Mouse (Mus musculus) stomach, postnatal 0 days (tissue): ENCODE results near the gene Fzd1. TPM values are rescaled to one million over a fixed set of nuclear protein-coding genes. Genes with fewer than 3 reads are reported as not detected.

ENCODE experiments used
- ATAC-seq: fragments of 200-750 bp; cut with Nextera tagmentation; 2 replicates; pipeline ENCODE4 v1.8.0; 2017; ENCODE audit not compliant: low FRiP score, low TSS enrichment
- DNase-seq: peaks from one replicate; pipeline ENCODE4 v3.0.0-alpha.2; 2016; ENCODE audit warnings: low spot score
- H3K27ac ChIP-seq: fragments of 300-500 bp; sonication (generic); replicated peaks from 2 replicates; pipeline ENCODE4 v1.5.1; 2014; ENCODE audit warnings: mild to moderate bottlenecking, control low read depth
- H3K27me3 ChIP-seq: fragments of 300-500 bp; sonication (generic); 2 replicates; pipeline ENCODE4 v1.6.1; 2014; ENCODE audit warnings: low read length; ENCODE audit not compliant: control insufficient read depth, insufficient read depth
- H3K36me3 ChIP-seq: fragments of 300-500 bp; sonication (generic); 2 replicates; pipeline ENCODE4 v1.6.1; 2014; ENCODE audit warnings: low read length, mixed read lengths; ENCODE audit not compliant: control insufficient read depth, insufficient read depth
- H3K4me1 ChIP-seq: fragments of 300-500 bp; sonication (generic); replicated peaks from 2 replicates; pipeline ENCODE4 v1.6.1; 2014; ENCODE audit warnings: antibody characterized with exemption; ENCODE audit not compliant: control insufficient read depth, insufficient read depth
- H3K4me2 ChIP-seq: fragments of 300-500 bp; sonication (generic); replicated peaks from 2 replicates; pipeline ENCODE4 v1.6.1; 2014; ENCODE audit warnings: low read depth, mild to moderate bottlenecking, control low read depth, moderate library complexity
- H3K4me3 ChIP-seq: fragments of 300-500 bp; sonication (generic); 2 replicates; pipeline ENCODE4 v1.5.1; 2014; ENCODE audit warnings: low read depth, low read length, control low read depth
- H3K9ac ChIP-seq: fragments of 300-500 bp; sonication (generic); 2 replicates; pipeline ENCODE4 v1.6.1; 2014; ENCODE audit warnings: mild to moderate bottlenecking, low read length, control low read depth, mixed read lengths
- H3K9me3 ChIP-seq: fragments of 300-500 bp; sonication (generic); 2 replicates; pipeline ENCODE4 v1.6.1; 2016; ENCODE audit warnings: low read length; ENCODE audit not compliant: control insufficient read depth
- CTCF ChIP-seq: IDR thresholded peaks from 2 replicates; pipeline ENCODE4 v1.5.1; 2016; ENCODE audit warnings: antibody characterized with exemption, low read depth, mild to moderate bottlenecking, moderate library complexity
- EP300 ChIP-seq: optimal IDR thresholded peaks from 2 replicates; pipeline ENCODE3; 2016; ENCODE audit warnings: antibody characterized with exemption
- WGBS: fragments of 180-500 bp; shearing (Covaris S2); extraction: QIAGEN DNeasy Blood & Tissue Kit; methylation state at CpG from one replicate; pipeline ENCODE4 v1.1.7; 2014; 5-methylcytosine and 5-hydroxymethylcytosine counted together
- polyA plus RNA-seq: library from polyadenylated mRNA; unstranded; fragments of >200 nt; fragmentation: Nextera tagmentation; extraction: Ambion mirVana; gene quantifications from 2 replicates; pipeline ENCODE4 v1.2.1, GENCODE M21; 2015

Gene Fzd1
- polyA plus RNA-seq, 1 experiment from 2014 or later = 18.5 TPM

- ATAC-seq (no peak), DNase-seq (peak; percentile 32)
- Histone ChIP-seq H3K36me3 (0 out of 2 replicates have a peak, but pooled peaks cover 2% of the 10 kb centered on the region), H3K27ac (peak overlapping the region; percentile 98), H3K9ac (peak overlapping the region; percentile 92), H3K27me3 (no peaks in the 10 kb centered on the region), H3K4me3 (peak overlapping the region; percentile 92), H3K4me1 (no peaks in the 10 kb centered on the region), H3K4me2 (peak overlapping the region; percentile 93), H3K9me3 (no peaks in the 10 kb centered on the region)
- WGBS = 7% methylated on average over 42 of the region's 43 CpGs
- no peak for TF ChIP-seq EP300
- peak; percentile 35; the same call in 1 of the 2 replicates for TF ChIP-seq CTCF
Observed at GRCm38 (mm10) chr5:4756001-4756681, 1.7 kb downstream of the Fzd1 start.

- Histone ChIP-seq H3K4me1 (no peaks in the 10 kb centered on the region), H3K27me3 (no peaks in the 10 kb centered on the region), H3K9me3 (no peaks in the 10 kb centered on the region), H3K4me2 (peak overlapping the region; percentile 93), H3K4me3 (peak overlapping the region; percentile 92), H3K27ac (0 out of 2 replicates have a peak overlapping the region, but pooled peaks have one; percentile 98), H3K9ac (peak overlapping the region; percentile 92), H3K36me3 (0 out of 2 replicates have a peak, but pooled peaks cover 2% of the 10 kb centered on the region)
- WGBS = 48% methylated on average over 11 of the region's 11 CpGs
- ATAC-seq (no peak), DNase-seq (no peak)
- TF ChIP-seq CTCF (no peak), EP300 (no peak)
Observed at GRCm38 (mm10) chr5:4755326-4755725, 2.5 kb downstream of the Fzd1 start.

GRCm38 (mm10) chr5:4754701-4755281 is 3.0 kb downstream of the Fzd1 start:
- Histone ChIP-seq H3K27me3 (no peaks in the 10 kb centered on the region), H3K4me1 (no peaks in the 10 kb centered on the region), H3K36me3 (0 out of 2 replicates have a peak, but pooled peaks cover 2% of the 10 kb centered on the region), H3K4me3 (peak overlapping the region; percentile 92), H3K27ac (no peak overlapping the region), H3K4me2 (peak overlapping the region; percentile 93), H3K9ac (peak overlapping the region; percentile 1), H3K9me3 (no peaks in the 10 kb centered on the region)
- ATAC-seq (no peak), DNase-seq (peak; percentile 19)
- no peak for TF ChIP-seq EP300
- TF ChIP-seq CTCF = no peak
- 33% methylated on average over 9 of the region's 9 CpGs for WGBS

GRCm38 (mm10) chr5:4753161-4753560 is 4.7 kb downstream of the Fzd1 start:
- 0 out of 2 replicates have a peak, but pooled peaks cover 2% of the 10 kb centered on the region for H3K36me3 ChIP-seq
- H3K4me2 ChIP-seq = no peak overlapping the region
- H3K4me3 ChIP-seq = no peak overlapping the region
- WGBS = 91% methylated on average over 5 of the region's 5 CpGs
- no peak overlapping the region for H3K27ac ChIP-seq
- no peak for ATAC-seq
- H3K9me3 ChIP-seq = no peaks in the 10 kb centered on the region
- no peak for TF ChIP-seq CTCF
- TF ChIP-seq EP300 = no peak
- DNase-seq = no peak
- H3K27me3 ChIP-seq = no peaks in the 10 kb centered on the region
- no peaks in the 10 kb centered on the region for H3K4me1 ChIP-seq
- H3K9ac ChIP-seq = no peak overlapping the region

DNA sequence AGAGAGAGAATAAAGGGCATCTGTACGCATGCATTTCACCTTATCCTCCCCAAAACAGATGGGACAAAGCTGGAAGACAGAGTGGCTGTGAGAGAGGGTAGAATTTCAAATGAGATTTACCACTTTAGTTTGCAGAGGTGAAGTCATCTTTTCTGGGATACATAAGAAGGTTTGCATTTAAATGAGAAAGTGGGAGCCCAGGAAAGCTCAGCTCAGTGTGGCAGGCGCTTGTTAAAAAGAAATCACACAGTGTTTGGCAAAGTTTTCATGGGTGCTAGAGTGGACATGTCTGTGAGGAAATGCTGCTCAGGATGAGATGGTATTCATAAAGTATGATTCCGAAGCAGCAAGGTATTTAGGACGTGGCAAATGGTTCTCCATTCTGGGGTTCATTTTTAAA is 15.1 kb downstream of the Fzd1 start:
- TF ChIP-seq CTCF = no peak
- no peak for TF ChIP-seq EP300
- DNase-seq (no peak), ATAC-seq (no peak)
- 79% methylated on average over 4 of the region's 4 CpGs for WGBS
- H3K36me3 ChIP-seq = no peaks in the 10 kb centered on the region
- no peak overlapping the region for H3K9ac ChIP-seq
- H3K4me3 ChIP-seq = no peak overlapping the region
- H3K27me3 ChIP-seq = no peaks in the 10 kb centered on the region
- no peak overlapping the region for H3K27ac ChIP-seq
- H3K4me1 ChIP-seq = no peaks in the 10 kb centered on the region
- no peaks in the 10 kb centered on the region for H3K9me3 ChIP-seq
- H3K4me2 ChIP-seq = no peak overlapping the region

DNA sequence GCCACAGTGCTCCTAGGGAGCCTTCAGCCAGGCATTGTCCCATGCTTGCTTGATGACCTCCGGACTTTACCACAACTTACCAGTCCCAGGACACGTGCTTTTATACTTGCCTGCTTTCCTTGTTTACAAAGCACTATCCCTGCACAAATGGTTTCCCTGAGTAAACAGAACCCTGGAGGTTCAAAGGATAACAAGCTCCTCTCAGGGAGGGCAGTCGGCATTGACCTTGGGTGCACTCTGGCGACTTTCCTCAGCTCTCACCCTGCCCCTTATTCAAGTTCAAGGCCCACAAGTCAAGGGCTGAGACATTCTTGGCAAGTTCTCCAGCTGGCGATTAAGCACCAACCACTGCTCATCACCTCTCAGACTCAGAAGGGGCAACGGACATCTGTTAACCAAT is 20.8 kb downstream of the Fzd1 start:
- H3K9me3 ChIP-seq = no peaks in the 10 kb centered on the region
- DNase-seq (no peak), ATAC-seq (0 out of 2 replicates have a peak, but pooled peaks have one; percentile 40)
- no peak overlapping the region for H3K9ac ChIP-seq
- no peaks in the 10 kb centered on the region for H3K27me3 ChIP-seq
- H3K36me3 ChIP-seq = no peaks in the 10 kb centered on the region
- TF ChIP-seq CTCF (no peak), EP300 (no peak)
- no peak overlapping the region for H3K4me3 ChIP-seq
- 29% methylated on average over 6 of the region's 6 CpGs for WGBS
- no peak overlapping the region for H3K27ac ChIP-seq
- H3K4me1 ChIP-seq = no peaks in the 10 kb centered on the region
- H3K4me2 ChIP-seq = no peak overlapping the region
